Mouse (Mus musculus) natural killer cell, adult 2 months (primary cell): ENCODE results near the gene Cd5l.
"Not testable (repeated sequence)": the region's sequence is repeated elsewhere in the genome, so short reads cannot be mapped to it uniquely, and the experiment has no call there.

Experiments
- DNase-seq, 2 experiments: peaks; one replicate each; pipeline ENCODE4 v3.0.0; 2022; ENCODE audit warnings: low spot score in 2 of 2

Cd5l gene

GRCm38 (mm10) chr3:87357581-87357980 lies at the start of gene Cd5l:
TSS of gene Cd5l (plus strand) at chr3:87357881.
- DNase-seq: no peak

- no peak for DNase-seq
These were observed 47.8 kb upstream of the Cd5l start for GRCm38 (mm10) chr3:87309922-87310321.

- no peak for DNase-seq
These were observed 35.1 kb upstream of the Cd5l start for GRCm38 (mm10) chr3:87322557-87322956.

- peak in 1 of 2 experiments; percentile 13 for DNase-seq
These were observed 33.9 kb upstream of the Cd5l start for GRCm38 (mm10) chr3:87323778-87324177.

GRCm38 (mm10) chr3:87337899-87338298 lies 19.8 kb upstream of the Cd5l start:
- no peak for DNase-seq

GRCm38 (mm10) chr3:87350992-87351391 lies 6.7 kb upstream of the Cd5l start:
- DNase-seq: not testable (repeated sequence)

- DNase-seq: no peak
These were observed 1.5 kb downstream of the Cd5l start for GRCm38 (mm10) chr3:87359215-87359614.

GRCm38 (mm10) chr3:87360466-87360865 lies 2.8 kb downstream of the Cd5l start:
- DNase-seq: no peak

GRCm38 (mm10) chr3:87365691-87366090 lies 8.0 kb downstream of the Cd5l start:
- no peak for DNase-seq

- no peak for DNase-seq
These were observed 9.8 kb downstream of the Cd5l start for GRCm38 (mm10) chr3:87367511-87367910.

- no peak for DNase-seq
These were observed 11.5 kb downstream of the Cd5l start for GRCm38 (mm10) chr3:87369181-87369580.

GRCm38 (mm10) chr3:87376195-87377165 lies 18.8 kb downstream of the Cd5l start, which contains the start of gene Fcrl1:
TSS of gene Fcrl1 (plus strand) at chr3:87376387.
- peak; percentile 13 to 65 for DNase-seq

- no peak for DNase-seq
These were observed 19.5 kb downstream of the Cd5l start for GRCm38 (mm10) chr3:87377228-87377627.

- no peak for DNase-seq
These were observed 20.0 kb downstream of the Cd5l start for GRCm38 (mm10) chr3:87377719-87378118.

GRCm38 (mm10) chr3:87379641-87380315 lies 22.1 kb downstream of the Cd5l start:
- peak in 1 of 2 experiments; percentile 66 for DNase-seq

GRCm38 (mm10) chr3:87381806-87382712 lies 24.4 kb downstream of the Cd5l start:
- no peak for DNase-seq

GRCm38 (mm10) chr3:87383308-87383707 lies 25.6 kb downstream of the Cd5l start:
- no peak for DNase-seq

- no peak for DNase-seq
These were observed 27.4 kb downstream of the Cd5l start for GRCm38 (mm10) chr3:87385105-87385504.

- DNase-seq: no peak
These were observed 33.3 kb downstream of the Cd5l start for GRCm38 (mm10) chr3:87390935-87391334.

GRCm38 (mm10) chr3:87398809-87399208 lies 41.1 kb downstream of the Cd5l start:
- no peak for DNase-seq

- DNase-seq: peak in 1 of 2 experiments; percentile 20
These were observed 42.2 kb downstream of the Cd5l start for GRCm38 (mm10) chr3:87399906-87400305.

GRCm38 (mm10) chr3:87401321-87401720 lies 43.6 kb downstream of the Cd5l start:
- DNase-seq: peak in 1 of 2 experiments; percentile 81
